In genomic region chr14:21583051-21583450, GRCm38 (mm10) we compare ENCODE assay signal across 12 mouse cellular contexts.
DNase-seq lines count a peak whose midpoint lies in the region; ATAC-seq and TF ChIP-seq lines count a peak whose summit lies in the region.
"Had no signal": no experiment of that assay in that cellular context is flagged by ENCODE, and none has a peak within 500 bp of the region (broad histone marks: within the 10 kb centered on the region; RNA-seq: fewer than 3 reads in every experiment).

No protein-coding gene starts in this region.

- H3K27ac ChIP-seq in heart, embryonic 11.5 days (ENCODE audit: low read depth, low read length), result peak overlapping the region; percentile 15; the same call in 1 of the 2 replicates
- peak overlapping the region; percentile 75 for H3K27ac ChIP-seq in heart, postnatal 0 days (ENCODE audit: low read depth)
- H3K27ac ChIP-seq in neural tube, embryonic 14.5 days (ENCODE audit: low read depth, low read length), result 0 out of 2 replicates have a peak overlapping the region, but pooled peaks have one; percentile 8
- H3K27ac ChIP-seq: embryonic facial prominence, embryonic 10.5 days; gastrocnemius, adult 2 months; limb, embryonic 13.5 days had no signal

- WGBS in heart, embryonic 11.5 days (ENCODE audit: insufficient replicate concordance), result 59% methylated on average over 6 of the region's 6 CpGs
- 40% methylated on average over 6 of the region's 6 CpGs for WGBS in heart, postnatal 0 days
- 43% methylated on average over 6 of the region's 6 CpGs for WGBS in neural tube, embryonic 14.5 days

- H3K4me3 ChIP-seq in heart, embryonic 11.5 days (ENCODE audit: low read depth, low read length), result no peak overlapping the region
- no peak overlapping the region for H3K4me3 ChIP-seq in heart, postnatal 0 days (ENCODE audit: low read depth, low read length)
- no peak overlapping the region for H3K4me3 ChIP-seq in neural tube, embryonic 14.5 days (ENCODE audit: low read depth, low read length)
- H3K4me3 ChIP-seq: embryonic facial prominence, embryonic 10.5 days; gastrocnemius, adult 2 months; limb, embryonic 13.5 days had no signal

- no peaks in the 10 kb centered on the region for H3K9me3 ChIP-seq in heart, embryonic 11.5 days (replicated peaks; ENCODE audit: control insufficient read depth, low read length)
- no peaks in the 10 kb centered on the region for H3K9me3 ChIP-seq in heart, postnatal 0 days (replicated peaks; ENCODE audit: control insufficient read depth, low read length)
- no peaks in the 10 kb centered on the region for H3K9me3 ChIP-seq in neural tube, embryonic 14.5 days (ENCODE audit: control insufficient read depth, low read length)
- H3K9me3 ChIP-seq: embryonic facial prominence, embryonic 10.5 days; limb, embryonic 13.5 days had no signal

- no peak overlapping the region for H3K4me2 ChIP-seq in heart, embryonic 11.5 days
- H3K4me2 ChIP-seq in heart, postnatal 0 days (ENCODE audit: low read depth, low read length), result peak overlapping the region; percentile 28; the same call in 1 of the 2 replicates
- H3K4me2 ChIP-seq in neural tube, embryonic 14.5 days (ENCODE audit: low read depth, low read length), result no peak overlapping the region
- H3K4me2 ChIP-seq: limb, embryonic 13.5 days had no signal

- no peak for ATAC-seq in heart, embryonic 11.5 days (replicated peaks; ENCODE audit: insufficient number of reproducible peaks, low FRiP score, low TSS enrichment)
- ATAC-seq in heart, postnatal 0 days (ENCODE audit: insufficient read depth, low read depth), result peak; percentile 90
- 0 out of 2 replicates have a peak, but pooled peaks have one; percentile 54 for ATAC-seq in neural tube, embryonic 14.5 days (ENCODE audit: low read depth)
- ATAC-seq in megakaryocyte, adult 5-6 weeks (ENCODE audit: poor library complexity, severe bottlenecking), result no peak

- H3K9ac ChIP-seq in heart, embryonic 11.5 days (ENCODE audit: low read depth, low read length), result no peak overlapping the region
- H3K9ac ChIP-seq in heart, postnatal 0 days (replicated peaks; ENCODE audit: low read depth, low read length), result no peak overlapping the region
- no peak overlapping the region for H3K9ac ChIP-seq in neural tube, embryonic 14.5 days (replicated peaks; ENCODE audit: low read depth, low read length)
- H3K9ac ChIP-seq: limb, embryonic 13.5 days had no signal

- H3K27me3 ChIP-seq in heart, embryonic 11.5 days (ENCODE audit: control insufficient read depth, insufficient read depth, low read length), result no peaks in the 10 kb centered on the region
- no peaks in the 10 kb centered on the region for H3K27me3 ChIP-seq in heart, postnatal 0 days (ENCODE audit: control insufficient read depth, insufficient read depth, low read length)
- H3K27me3 ChIP-seq in neural tube, embryonic 14.5 days (ENCODE audit: control insufficient read depth, insufficient read depth, low read length), result no peaks in the 10 kb centered on the region
- H3K27me3 ChIP-seq: limb, embryonic 13.5 days had no signal

- peak; percentile 45 for DNase-seq in layer of hippocampus, adult 11-12 months (ENCODE audit: low spot score)
- DNase-seq in layer of hippocampus, postnatal 25 days (ENCODE audit: extremely low spot score in 1 of 2, low spot score in 1 of 2), result no peak
- peak; percentile 80 for DNase-seq in heart, postnatal 0 days (ENCODE audit: low spot score)
- no peak for DNase-seq in ovary, postnatal 10 days (ENCODE audit: low spot score)
- DNase-seq: gastrocnemius, adult 2 months; kidney, adult 18-20 months; thymus, postnatal 14 days had no signal

- peaks cover 31% of the 10 kb centered on the region for H3K4me1 ChIP-seq in heart, embryonic 11.5 days (ENCODE audit: control insufficient read depth, insufficient read depth, low read length)
- peaks cover 75% of the 10 kb centered on the region for H3K4me1 ChIP-seq in heart, postnatal 0 days (ENCODE audit: control insufficient read depth, insufficient read depth)
- H3K4me1 ChIP-seq in neural tube, embryonic 14.5 days (ENCODE audit: control insufficient read depth, insufficient read depth, low read length), result peaks cover 28% of the 10 kb centered on the region; the same call in 1 of the 2 replicates

- TF ChIP-seq CTCF in heart, postnatal 0 days (IDR thresholded peaks at IDR 0.05; ENCODE audit: low read depth), result no peak

- no peaks in the 10 kb centered on the region for H3K36me3 ChIP-seq in heart, embryonic 11.5 days (ENCODE audit: control insufficient read depth, insufficient read depth, low read length)
- no peaks in the 10 kb centered on the region for H3K36me3 ChIP-seq in heart, postnatal 0 days (replicated peaks; ENCODE audit: control insufficient read depth, insufficient read depth, low read length)
- H3K36me3 ChIP-seq in neural tube, embryonic 14.5 days (ENCODE audit: control insufficient read depth, insufficient read depth, low read length), result no peaks in the 10 kb centered on the region
- H3K36me3 ChIP-seq: embryonic facial prominence, embryonic 10.5 days; limb, embryonic 13.5 days had no signal

- TF ChIP-seq EP300 in heart, postnatal 0 days (IDR thresholded peaks at IDR 0.05; ENCODE audit: low read depth), result no peak

Comparison
In these comparisons a context has a peak if more than half of its experiments do, and no peak if none do; other contexts are left out.
1. DNase-seq: peak in layer of hippocampus, adult 11-12 months (single experiment) and heart, postnatal 0 days (single experiment); none in layer of hippocampus, postnatal 25 days (0 of 2) and ovary, postnatal 10 days (single experiment).
2. ATAC-seq: peak in heart, postnatal 0 days (single experiment) and neural tube, embryonic 14.5 days (single experiment); none in heart, embryonic 11.5 days (single experiment) and megakaryocyte, adult 5-6 weeks (single experiment).
3. H3K27ac ChIP-seq: peak in every context shown above with its lines; median percentile 75 in heart, postnatal 0 days; 15 in heart, embryonic 11.5 days; 8 in neural tube, embryonic 14.5 days.